Mouse (Mus musculus): ENCODE measurements around the gene Rbfox1. TPM values are rescaled to one million over a fixed set of nuclear protein-coding genes. Genes with fewer than 3 reads are reported as not detected.
A peak's percentile ranks its signal among the peaks of the same experiment; 100 is the strongest.

Rbfox1 gene
- total and polyA plus RNA-seq, 3 experiments, result not detected

DNA sequence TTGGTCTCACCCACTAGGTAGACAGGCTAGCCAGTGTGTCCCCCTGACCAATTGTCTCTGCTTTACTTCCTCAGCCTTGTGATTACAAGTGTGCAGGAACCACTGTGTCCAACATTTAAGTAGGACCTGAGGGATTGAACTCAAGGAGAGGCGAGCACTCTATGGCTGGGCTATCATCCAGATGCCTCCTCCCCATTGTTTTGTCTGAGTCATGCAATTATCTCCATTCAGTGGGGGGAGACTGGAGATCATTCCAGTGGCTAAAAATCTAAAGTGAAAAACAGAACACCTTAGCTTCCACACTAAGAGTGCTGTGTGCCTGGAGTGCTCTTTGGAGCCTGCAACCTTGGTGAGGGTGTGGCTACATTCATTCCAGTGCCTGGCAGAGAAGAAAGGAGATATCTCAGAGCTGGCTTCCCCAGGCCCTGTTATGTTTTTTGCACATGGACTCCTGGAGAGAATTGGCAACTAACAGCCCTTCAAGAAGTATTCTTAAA is 594.0 kb downstream of the Rbfox1 start:
- H3K27me3 ChIP-seq (ENCODE audit: insufficient read depth, low read length), result no peaks in the 10 kb centered on the region
- H3K9me3 ChIP-seq (replicated peaks), result no peaks in the 10 kb centered on the region
- H3K36me3 ChIP-seq (replicated peaks), result no peaks in the 10 kb centered on the region
- ATAC-seq (ENCODE audit: extremely low read depth, insufficient number of reproducible peaks, low FRiP score, poor library complexity, severe bottlenecking) (no peak), DNase-seq (ENCODE audit: low spot score) (no peak)
- no peaks in the 10 kb centered on the region for H3K4me1 ChIP-seq (ENCODE audit: insufficient read depth, low read depth, low read length)
- H3K4me3 ChIP-seq (ENCODE audit: low read depth, low read length), result no peak overlapping the region
- TF ChIP-seq GATA1 (IDR thresholded peaks at IDR 0.05; ENCODE audit: borderline replicate concordance, low read length) (no peak), GATA2 (IDR thresholded peaks at IDR 0.05; ENCODE audit: borderline replicate concordance, low read depth, low read length) (no peak), POLR2AphosphoS5 (IDR thresholded peaks at IDR 0.05; ENCODE audit: insufficient replicate concordance, low read depth, low read length) (no peak), TAL1 (conservative IDR thresholded peaks at IDR 0.05; ENCODE audit: low read depth, low read length) (no peak), CTCF (IDR thresholded peaks at IDR 0.05; ENCODE audit: low read depth, low read length) (no peak)

DNA sequence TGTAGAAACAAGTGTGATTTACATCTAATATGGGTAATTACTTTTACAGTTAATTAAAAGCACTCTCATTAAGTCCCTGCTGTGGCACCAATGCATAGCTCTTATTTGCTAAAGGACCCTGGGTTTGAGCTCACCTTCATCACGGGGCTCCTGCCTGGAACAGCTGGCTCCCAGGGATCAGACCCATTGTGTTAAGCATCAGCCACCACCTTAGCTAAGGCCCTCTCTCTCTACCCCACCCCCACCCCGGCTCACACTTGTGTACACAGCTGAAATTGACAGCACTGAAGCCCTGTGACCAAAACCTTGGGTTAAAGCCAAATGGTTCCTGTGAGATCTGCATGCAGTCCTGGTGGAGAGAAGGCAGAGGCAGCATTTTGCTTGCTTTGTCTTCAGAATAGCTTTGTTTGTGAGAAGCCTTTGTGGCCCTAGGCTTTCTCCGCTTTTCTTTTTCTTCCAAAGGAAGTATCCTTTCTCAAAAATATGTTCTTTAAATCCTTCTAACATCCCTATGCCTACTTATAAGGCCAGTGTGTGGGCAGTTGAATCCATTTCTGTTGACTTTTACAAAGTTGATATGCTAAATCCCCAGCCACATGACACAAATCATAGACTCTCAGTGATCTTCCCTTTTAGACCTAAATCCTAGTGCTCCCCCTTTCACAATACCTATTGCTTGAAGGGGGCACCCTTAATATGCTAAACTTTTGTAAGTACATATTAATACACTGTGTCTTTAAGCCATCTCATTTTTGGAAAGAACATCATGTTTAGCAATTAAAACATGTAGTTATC is 594.7 kb downstream of the Rbfox1 start:
- DNase-seq (ENCODE audit: low spot score), result no peak

DNA sequence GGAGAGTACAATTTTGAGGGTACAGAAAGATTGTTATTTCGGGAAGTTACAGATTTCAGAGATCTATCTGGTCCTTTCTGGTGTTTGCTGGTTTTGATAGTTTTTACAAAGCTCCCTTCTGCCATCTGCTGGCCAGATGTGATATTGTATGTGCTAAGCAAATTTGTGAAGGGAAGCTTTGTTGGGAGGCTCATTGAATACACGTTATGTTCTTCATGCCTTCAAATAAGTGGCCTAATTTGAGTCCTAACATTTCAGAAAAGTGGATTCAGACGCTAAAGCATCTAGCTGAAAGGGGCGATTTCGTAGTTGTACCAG is 595.2 kb downstream of the Rbfox1 start:
- DNase-seq (ENCODE audit: low spot score), result no peak
- no peak overlapping the region for H3K4me3 ChIP-seq (ENCODE audit: low read depth, low read length)
- H3K9me3 ChIP-seq (replicated peaks), result 0 out of 2 replicates have a peak, but pooled peaks cover 2% of the 10 kb centered on the region
- no peaks in the 10 kb centered on the region for H3K27me3 ChIP-seq (ENCODE audit: insufficient read depth, low read length)
- TF ChIP-seq GATA1 (IDR thresholded peaks at IDR 0.05; ENCODE audit: borderline replicate concordance, low read length) (no peak), GATA2 (IDR thresholded peaks at IDR 0.05; ENCODE audit: borderline replicate concordance, low read depth, low read length) (no peak), CTCF (IDR thresholded peaks at IDR 0.05; ENCODE audit: low read depth, low read length) (peak; percentile 15; the same call in 1 of the 2 replicates), POLR2AphosphoS5 (IDR thresholded peaks at IDR 0.05; ENCODE audit: insufficient replicate concordance, low read depth, low read length) (no peak)
- ATAC-seq (ENCODE audit: extremely low read depth, insufficient number of reproducible peaks, low FRiP score, poor library complexity, severe bottlenecking), result no peak
- H3K4me1 ChIP-seq (ENCODE audit: insufficient read depth, low read depth, low read length), result no peaks in the 10 kb centered on the region
- no peaks in the 10 kb centered on the region for H3K36me3 ChIP-seq (replicated peaks)

More for the DNA sequence above, 594.7 kb downstream of the Rbfox1 start:
- no peak for TF ChIP-seq GATA1 (IDR thresholded peaks at IDR 0.05; ENCODE audit: borderline replicate concordance, low read length)
- no peak for ATAC-seq (ENCODE audit: extremely low read depth, insufficient number of reproducible peaks, low FRiP score, poor library complexity, severe bottlenecking)
- Histone ChIP-seq H3K9me3 (replicated peaks) (no peaks in the 10 kb centered on the region), H3K4me1 (ENCODE audit: insufficient read depth, low read depth, low read length) (no peaks in the 10 kb centered on the region), H3K27me3 (ENCODE audit: insufficient read depth, low read length) (no peaks in the 10 kb centered on the region), H3K4me3 (ENCODE audit: low read depth, low read length) (no peak overlapping the region), H3K36me3 (replicated peaks) (no peaks in the 10 kb centered on the region)

DNA sequence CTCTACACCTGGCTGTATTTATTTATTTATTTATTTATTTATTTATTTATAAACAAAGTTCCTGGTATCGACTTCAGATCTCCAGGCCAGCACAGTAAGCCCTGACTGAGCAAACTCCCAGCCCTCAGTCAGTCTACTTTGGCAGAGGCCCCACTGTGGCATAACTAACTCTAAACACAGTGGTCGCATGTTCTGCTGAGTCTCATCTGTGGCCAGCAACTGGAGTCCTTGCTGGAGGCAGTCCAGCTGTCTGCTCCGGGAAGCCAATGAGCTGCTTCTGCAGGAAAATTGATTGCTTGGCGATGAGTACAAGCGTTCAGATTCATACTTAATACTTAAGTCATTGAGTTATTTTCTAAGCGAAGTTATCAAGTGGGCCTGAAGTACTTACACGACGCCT is 598.5 kb downstream of the Rbfox1 start:
- ATAC-seq (ENCODE audit: extremely low read depth, insufficient number of reproducible peaks, low FRiP score, poor library complexity, severe bottlenecking), result no peak
- no peaks in the 10 kb centered on the region for H3K27me3 ChIP-seq (ENCODE audit: insufficient read depth, low read length)
- H3K4me1 ChIP-seq (ENCODE audit: insufficient read depth, low read depth, low read length), result no peaks in the 10 kb centered on the region
- no peaks in the 10 kb centered on the region for H3K36me3 ChIP-seq (replicated peaks)
- no peak for DNase-seq (ENCODE audit: low spot score)
- H3K4me3 ChIP-seq (ENCODE audit: low read depth, low read length), result no peak overlapping the region
- H3K9me3 ChIP-seq (replicated peaks), result peaks cover 2% of the 10 kb centered on the region; the same call in 1 of the 2 replicates
- no peak for TF ChIP-seq CTCF (IDR thresholded peaks at IDR 0.05; ENCODE audit: low read depth, low read length)
- TF ChIP-seq POLR2AphosphoS5 (IDR thresholded peaks at IDR 0.05; ENCODE audit: insufficient replicate concordance, low read depth, low read length), result no peak
- no peak for TF ChIP-seq GATA2 (IDR thresholded peaks at IDR 0.05; ENCODE audit: borderline replicate concordance, low read depth, low read length)
- TF ChIP-seq TAL1 (conservative IDR thresholded peaks at IDR 0.05; ENCODE audit: low read depth, low read length), result no peak
- TF ChIP-seq GATA1 (IDR thresholded peaks at IDR 0.05; ENCODE audit: borderline replicate concordance, low read length), result no peak

GRCm38 (mm10) chr16:6485631-6486030 is 600.5 kb downstream of the Rbfox1 start:
- Histone ChIP-seq H3K4me3 (ENCODE audit: low read depth, low read length) (no peak overlapping the region), H3K27me3 (ENCODE audit: insufficient read depth, low read length) (no peaks in the 10 kb centered on the region), H3K4me1 (ENCODE audit: insufficient read depth, low read depth, low read length) (no peaks in the 10 kb centered on the region), H3K9me3 (replicated peaks) (peaks cover 3% of the 10 kb centered on the region; the same call in 1 of the 2 replicates), H3K36me3 (replicated peaks) (no peaks in the 10 kb centered on the region)
- DNase-seq (ENCODE audit: low spot score) (no peak), ATAC-seq (ENCODE audit: extremely low read depth, insufficient number of reproducible peaks, low FRiP score, poor library complexity, severe bottlenecking) (no peak)
- TF ChIP-seq GATA2 (IDR thresholded peaks at IDR 0.05; ENCODE audit: borderline replicate concordance, low read depth, low read length), result no peak
- TF ChIP-seq TAL1 (conservative IDR thresholded peaks at IDR 0.05; ENCODE audit: low read depth, low read length), result no peak
- TF ChIP-seq POLR2AphosphoS5 (IDR thresholded peaks at IDR 0.05; ENCODE audit: insufficient replicate concordance, low read depth, low read length), result no peak
- TF ChIP-seq GATA1 (IDR thresholded peaks at IDR 0.05; ENCODE audit: borderline replicate concordance, low read length), result no peak
- no peak for TF ChIP-seq CTCF (IDR thresholded peaks at IDR 0.05; ENCODE audit: low read depth, low read length)

GRCm38 (mm10) chr16:6502219-6502618 is 617.1 kb downstream of the Rbfox1 start:
- Histone ChIP-seq H3K9me3 (replicated peaks) (no peaks in the 10 kb centered on the region), H3K4me3 (ENCODE audit: low read depth, low read length) (no peak overlapping the region), H3K4me1 (ENCODE audit: insufficient read depth, low read depth, low read length) (no peaks in the 10 kb centered on the region), H3K27me3 (ENCODE audit: insufficient read depth, low read length) (no peaks in the 10 kb centered on the region), H3K36me3 (replicated peaks) (no peaks in the 10 kb centered on the region)
- TF ChIP-seq TAL1 (conservative IDR thresholded peaks at IDR 0.05; ENCODE audit: low read depth, low read length), result no peak
- no peak for TF ChIP-seq GATA2 (IDR thresholded peaks at IDR 0.05; ENCODE audit: borderline replicate concordance, low read depth, low read length)
- TF ChIP-seq CTCF (IDR thresholded peaks at IDR 0.05; ENCODE audit: low read depth, low read length), result no peak
- TF ChIP-seq GATA1 (IDR thresholded peaks at IDR 0.05; ENCODE audit: borderline replicate concordance, low read length), result no peak
- ATAC-seq (ENCODE audit: extremely low read depth, insufficient number of reproducible peaks, low FRiP score, poor library complexity, severe bottlenecking) (no peak), DNase-seq (ENCODE audit: low spot score) (no peak)
